Mouse (Mus musculus): ENCODE data around the gene Eif4ebp2.
"Not testable (repeated sequence)": the region's sequence is repeated elsewhere in the genome, so short reads cannot be mapped to it uniquely, and the experiment has no call there.

Gene Eif4ebp2

DNA sequence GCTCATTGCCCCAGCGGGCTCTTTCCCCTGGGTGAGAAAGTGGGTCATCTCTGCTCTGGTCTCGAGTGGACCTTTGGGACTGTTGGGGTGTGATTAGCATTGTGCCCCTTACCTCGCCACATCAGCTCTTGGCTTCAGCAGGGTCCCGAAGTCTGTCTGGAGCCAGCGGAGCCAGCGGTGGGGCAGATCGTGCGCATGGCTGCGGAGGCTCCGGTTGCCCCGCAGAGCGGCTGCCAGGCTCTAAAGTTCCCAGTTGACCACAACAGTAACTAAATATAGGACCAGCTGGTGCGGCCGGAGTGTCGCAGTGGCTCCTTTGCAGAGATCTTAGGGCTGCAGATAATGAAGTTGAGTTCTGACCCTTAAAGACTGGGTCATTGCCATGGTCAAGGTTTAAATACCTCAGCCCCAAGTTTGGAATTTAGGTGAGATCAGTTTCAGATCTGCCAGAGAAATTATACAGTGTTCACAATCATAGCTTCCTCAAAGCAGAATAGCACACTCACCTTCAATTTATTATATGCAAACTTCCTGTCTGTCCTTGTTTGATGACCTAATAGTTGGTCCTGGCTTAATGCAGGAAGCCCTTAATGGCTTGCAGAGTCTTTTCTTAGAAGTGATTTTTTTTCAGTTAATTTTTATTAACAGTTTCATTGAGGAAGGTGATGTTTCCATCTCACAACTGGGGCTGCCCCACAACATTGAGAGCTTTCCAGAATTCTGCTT lies 24.1 kb upstream of the Eif4ebp2 start:
- DNase-seq (ENCODE audit: low read depth, low spot score) = peak; percentile 18
- Histone ChIP-seq H3K27me3 (ENCODE audit: control insufficient read depth, insufficient read depth, low read length, poor library complexity, severe bottlenecking) (no peaks in the 10 kb centered on the region), H3K36me3 (ENCODE audit: control insufficient read depth, insufficient read depth, low read length, poor library complexity, severe bottlenecking) (no peaks in the 10 kb centered on the region)

GRCm38 (mm10) chr10:61475594-61476439 lies 23.4 kb upstream of the Eif4ebp2 start, which contains the start of gene Lrrc20:
Lrrc20 (plus strand) TSS chr10:61475801.
- H3K36me3 ChIP-seq (ENCODE audit: control insufficient read depth, insufficient read depth, low read length, poor library complexity, severe bottlenecking) = no peaks in the 10 kb centered on the region

GRCm38 (mm10) chr10:61474344-61474743 lies 21.9 kb upstream of the Eif4ebp2 start:
- H3K36me3 ChIP-seq (ENCODE audit: control insufficient read depth, insufficient read depth, low read length, poor library complexity, severe bottlenecking) = no peaks in the 10 kb centered on the region
- no peaks in the 10 kb centered on the region for H3K27me3 ChIP-seq (ENCODE audit: control insufficient read depth, insufficient read depth, low read length, poor library complexity, severe bottlenecking)
- no peak for DNase-seq (ENCODE audit: low read depth, low spot score)

More at GRCm38 (mm10) chr10:61475594-61476439, 23.4 kb upstream of the Eif4ebp2 start, which contains the start of gene Lrrc20:
- DNase-seq (ENCODE audit: low read depth, low spot score) = peak; percentile 96
- no peaks in the 10 kb centered on the region for H3K27me3 ChIP-seq (ENCODE audit: control insufficient read depth, insufficient read depth, low read length, poor library complexity, severe bottlenecking)

- DNase-seq (ENCODE audit: low read depth, low spot score) = no peak
- Histone ChIP-seq H3K36me3 (ENCODE audit: control insufficient read depth, insufficient read depth, low read length, poor library complexity, severe bottlenecking) (no peaks in the 10 kb centered on the region), H3K27me3 (ENCODE audit: control insufficient read depth, insufficient read depth, low read length, poor library complexity, severe bottlenecking) (no peaks in the 10 kb centered on the region)
Observed at GRCm38 (mm10) chr10:61473640-61474039, 21.2 kb upstream of the Eif4ebp2 start.

DNA sequence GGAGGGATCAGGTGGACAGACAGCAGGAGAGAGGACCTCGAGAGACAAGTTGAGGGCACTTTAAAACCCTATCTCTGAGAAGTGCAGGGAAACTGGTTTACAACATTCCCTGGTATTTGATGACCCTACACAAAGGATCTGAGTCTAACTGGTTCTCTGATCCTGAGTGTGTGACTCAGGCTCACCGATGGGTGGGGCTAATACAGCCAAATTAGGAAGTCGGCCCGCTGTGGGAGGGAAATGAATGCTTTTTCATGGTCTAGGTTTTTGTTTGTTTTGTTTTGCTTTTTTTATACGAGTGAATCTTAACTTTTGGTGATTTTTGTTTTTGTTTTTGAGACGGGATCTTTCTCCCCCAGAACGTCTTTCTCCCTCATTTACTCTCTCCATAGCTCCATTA lies 16.4 kb upstream of the Eif4ebp2 start:
- H3K36me3 ChIP-seq (ENCODE audit: control insufficient read depth, insufficient read depth, low read length, poor library complexity, severe bottlenecking) = no peaks in the 10 kb centered on the region
- DNase-seq (ENCODE audit: low read depth, low spot score) = no peak
- no peaks in the 10 kb centered on the region for H3K27me3 ChIP-seq (ENCODE audit: control insufficient read depth, insufficient read depth, low read length, poor library complexity, severe bottlenecking)

DNA sequence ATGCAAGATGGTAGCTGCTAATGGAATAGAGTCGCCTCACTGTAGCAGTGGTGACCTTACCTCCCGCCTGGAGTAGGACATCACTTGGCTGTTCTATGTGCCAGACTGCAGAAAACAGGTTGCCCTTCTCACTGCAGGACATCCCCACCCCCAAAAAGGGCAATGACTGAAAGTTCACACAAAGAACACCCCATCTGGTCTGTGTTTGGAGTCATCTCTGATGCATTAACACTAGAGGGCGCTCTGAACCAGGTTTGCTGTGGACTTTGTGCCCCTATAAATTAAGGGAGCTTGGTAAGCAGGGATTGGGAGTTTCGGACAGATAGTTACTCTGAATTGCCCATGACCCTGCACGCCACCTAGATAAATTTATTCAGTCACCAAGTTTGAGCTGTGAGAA lies 14.4 kb upstream of the Eif4ebp2 start:
- Histone ChIP-seq H3K27me3 (ENCODE audit: control insufficient read depth, insufficient read depth, low read length, poor library complexity, severe bottlenecking) (no peaks in the 10 kb centered on the region), H3K36me3 (ENCODE audit: control insufficient read depth, insufficient read depth, low read length, poor library complexity, severe bottlenecking) (no peaks in the 10 kb centered on the region)
- DNase-seq (ENCODE audit: low read depth, low spot score) = peak; percentile 71

DNA sequence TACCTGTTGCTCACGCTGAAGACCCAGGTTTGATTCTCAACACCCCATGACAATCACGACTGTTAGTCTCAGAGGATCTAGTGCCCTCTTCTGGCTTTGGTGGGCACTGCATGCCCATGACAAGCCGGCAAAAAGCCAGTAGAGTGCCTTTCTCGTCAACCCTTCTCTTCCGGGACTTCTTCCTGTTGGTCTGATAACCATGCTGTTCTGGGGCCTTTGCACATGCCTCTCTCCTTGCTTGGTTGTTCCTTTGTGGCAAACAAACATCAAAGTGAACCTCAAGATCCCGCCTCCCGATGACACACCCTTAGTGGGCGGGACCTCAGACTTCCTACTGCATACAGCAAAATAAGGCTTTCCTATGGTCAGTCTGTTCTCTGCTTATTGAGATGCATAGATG lies 13.8 kb upstream of the Eif4ebp2 start:
- H3K36me3 ChIP-seq (ENCODE audit: control insufficient read depth, insufficient read depth, low read length, poor library complexity, severe bottlenecking) = no peaks in the 10 kb centered on the region
- DNase-seq (ENCODE audit: low read depth, low spot score) = peak; percentile 49
- no peaks in the 10 kb centered on the region for H3K27me3 ChIP-seq (ENCODE audit: control insufficient read depth, insufficient read depth, low read length, poor library complexity, severe bottlenecking)

GRCm38 (mm10) chr10:61465009-61465408 lies 12.5 kb upstream of the Eif4ebp2 start:
- Histone ChIP-seq H3K27me3 (ENCODE audit: control insufficient read depth, insufficient read depth, low read length, poor library complexity, severe bottlenecking) (no peaks in the 10 kb centered on the region), H3K36me3 (ENCODE audit: control insufficient read depth, insufficient read depth, low read length, poor library complexity, severe bottlenecking) (no peaks in the 10 kb centered on the region)
- DNase-seq (ENCODE audit: low read depth, low spot score) = no peak

GRCm38 (mm10) chr10:61457182-61457581 lies 4.7 kb upstream of the Eif4ebp2 start:
- DNase-seq (ENCODE audit: low read depth, low spot score) = no peak
- H3K36me3 ChIP-seq (ENCODE audit: control insufficient read depth, insufficient read depth, low read length, poor library complexity, severe bottlenecking) = no peaks in the 10 kb centered on the region

GRCm38 (mm10) chr10:61453171-61453570 lies 710 bp upstream of the Eif4ebp2 start:
- H3K27me3 ChIP-seq (ENCODE audit: control insufficient read depth, insufficient read depth, low read length, poor library complexity, severe bottlenecking); H3K36me3 ChIP-seq (ENCODE audit: control insufficient read depth, insufficient read depth, low read length, poor library complexity, severe bottlenecking): not testable (repeated sequence)
- DNase-seq (ENCODE audit: low read depth, low spot score) = peak; percentile 29

More at GRCm38 (mm10) chr10:61457182-61457581, 4.7 kb upstream of the Eif4ebp2 start:
- H3K27me3 ChIP-seq (ENCODE audit: control insufficient read depth, insufficient read depth, low read length, poor library complexity, severe bottlenecking) = no peaks in the 10 kb centered on the region

GRCm38 (mm10) chr10:61451931-61452617 lies 387 bp downstream of the Eif4ebp2 start:
- no peaks in the 10 kb centered on the region for H3K36me3 ChIP-seq (ENCODE audit: control insufficient read depth, insufficient read depth, low read length, poor library complexity, severe bottlenecking)
- peak; percentile 49 for DNase-seq (ENCODE audit: low read depth, low spot score)

DNA sequence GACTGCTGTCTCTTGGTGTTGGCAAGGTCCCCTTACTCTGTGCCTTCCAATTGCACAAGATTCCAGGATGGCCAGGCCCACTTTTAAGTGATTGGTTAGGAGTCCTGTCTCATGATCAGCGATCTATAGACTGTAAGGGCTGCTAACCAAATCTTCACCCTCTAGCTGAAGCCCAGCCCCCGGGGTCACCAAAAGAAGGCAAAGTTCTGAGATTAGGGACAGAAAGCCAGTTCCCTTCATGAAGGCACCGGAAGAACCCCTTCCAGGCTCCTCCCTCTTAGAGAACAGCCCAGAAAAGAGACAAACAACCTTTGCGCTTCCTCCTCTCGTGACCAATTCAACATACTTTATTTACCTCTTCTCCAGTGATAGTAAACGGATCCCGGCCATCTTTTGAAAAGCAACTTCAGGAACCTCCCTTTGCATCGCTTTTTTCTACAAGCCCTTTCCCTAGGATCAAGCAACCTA lies 964 bp downstream of the Eif4ebp2 start:
- Histone ChIP-seq H3K27me3 (ENCODE audit: control insufficient read depth, insufficient read depth, low read length, poor library complexity, severe bottlenecking) (no peaks in the 10 kb centered on the region), H3K36me3 (ENCODE audit: control insufficient read depth, insufficient read depth, low read length, poor library complexity, severe bottlenecking) (no peaks in the 10 kb centered on the region)
- peak; percentile 68 for DNase-seq (ENCODE audit: low read depth, low spot score)

More at GRCm38 (mm10) chr10:61451931-61452617, 387 bp downstream of the Eif4ebp2 start:
- no peaks in the 10 kb centered on the region for H3K27me3 ChIP-seq (ENCODE audit: control insufficient read depth, insufficient read depth, low read length, poor library complexity, severe bottlenecking)

DNA sequence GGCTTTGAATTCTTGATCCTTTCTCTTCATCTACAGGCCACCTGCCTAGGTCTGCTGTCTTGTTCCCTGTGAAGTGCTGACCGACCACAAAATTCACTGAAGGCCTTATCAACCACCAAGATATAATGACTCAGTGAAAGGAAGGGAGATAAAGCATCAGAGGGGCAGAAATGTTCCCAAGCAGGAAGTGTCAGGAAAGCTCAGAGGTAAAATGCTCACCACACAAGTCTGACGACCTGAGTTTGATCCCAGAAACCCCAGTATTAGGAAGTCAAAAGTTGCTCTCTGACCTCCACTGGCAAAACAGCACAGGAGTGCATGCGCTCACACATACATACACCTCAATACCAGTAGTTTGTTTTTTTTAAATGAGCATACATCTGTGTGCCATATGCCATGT lies 3.6 kb downstream of the Eif4ebp2 start:
- no peaks in the 10 kb centered on the region for H3K27me3 ChIP-seq (ENCODE audit: control insufficient read depth, insufficient read depth, low read length, poor library complexity, severe bottlenecking)

DNA sequence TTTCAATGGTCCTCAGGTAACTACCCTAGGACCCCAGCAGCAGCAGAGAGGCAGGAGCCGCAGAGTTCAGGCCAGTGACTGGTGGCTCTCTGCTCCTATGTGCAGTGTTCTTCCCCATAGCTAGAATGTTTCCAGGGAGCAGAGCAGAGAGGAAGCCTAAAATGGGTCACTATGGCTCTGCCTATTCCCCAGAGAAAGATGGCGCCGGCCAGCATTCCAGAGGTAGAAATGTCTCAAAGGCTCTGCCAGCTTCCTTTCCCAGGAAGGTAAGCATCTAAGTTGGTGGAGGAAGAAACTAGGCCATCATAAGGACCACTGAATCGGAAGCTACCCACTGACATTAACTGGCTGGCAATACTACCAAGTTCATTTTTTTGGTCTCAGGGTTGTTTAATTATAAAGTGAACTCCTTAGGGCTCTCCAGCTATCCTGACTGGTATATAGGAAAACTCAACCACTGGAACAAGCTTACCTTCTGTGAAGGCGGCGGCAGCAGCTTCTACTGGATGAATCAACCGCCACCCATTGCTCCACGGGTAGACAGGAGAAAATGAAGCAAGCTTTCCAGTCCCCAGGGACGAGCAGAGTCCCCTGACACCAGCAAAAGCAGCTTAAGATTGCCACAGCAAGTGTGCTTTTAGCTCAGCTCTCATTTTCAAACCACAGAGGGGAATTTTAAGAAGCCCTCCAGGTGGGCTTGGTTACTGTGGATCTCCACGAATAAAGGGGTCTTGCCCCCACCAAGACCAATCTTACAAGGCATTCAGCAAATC lies 4.7 kb downstream of the Eif4ebp2 start:
- peak; percentile 53 for DNase-seq (ENCODE audit: low read depth, low spot score)
- H3K27me3 ChIP-seq (ENCODE audit: control insufficient read depth, insufficient read depth, low read length, poor library complexity, severe bottlenecking) = no peaks in the 10 kb centered on the region
- no peaks in the 10 kb centered on the region for H3K36me3 ChIP-seq (ENCODE audit: control insufficient read depth, insufficient read depth, low read length, poor library complexity, severe bottlenecking)

More for the DNA sequence above, 3.6 kb downstream of the Eif4ebp2 start:
- DNase-seq (ENCODE audit: low read depth, low spot score) = no peak
- no peaks in the 10 kb centered on the region for H3K36me3 ChIP-seq (ENCODE audit: control insufficient read depth, insufficient read depth, low read length, poor library complexity, severe bottlenecking)

Data from splenic B cell, adult 2 months (primary cell).